In the genomic region with DNA sequence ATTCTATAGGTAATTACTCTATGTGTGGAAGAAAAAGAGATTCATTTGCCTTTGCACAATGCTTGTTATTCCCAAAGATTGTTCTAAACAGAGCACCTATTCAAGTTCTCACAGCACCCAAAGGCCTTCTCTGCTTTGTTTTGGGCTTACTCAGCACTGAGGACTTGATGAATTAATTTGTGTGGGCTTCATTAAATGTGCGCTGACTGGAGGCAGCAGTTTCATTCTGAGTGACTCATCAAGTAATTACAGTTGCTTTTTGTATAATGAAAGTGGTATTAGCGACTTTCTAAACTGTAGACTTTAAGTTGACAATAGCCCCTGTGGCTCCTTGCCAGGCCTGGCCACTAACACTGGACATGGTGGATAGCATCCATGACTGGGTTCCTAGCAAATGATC, we compare ENCODE assay signal across 24 mouse cellular contexts.
"Had no signal": no experiment of that assay in that cellular context is flagged by ENCODE, and none has a peak within 500 bp of the region (broad histone marks: within the 10 kb centered on the region; RNA-seq: fewer than 3 reads in every experiment).

No protein-coding gene starts in this region.

- DNase-seq: kidney, adult 2 months; kidney, postnatal 10 days; kidney, postnatal 36 days; layer of hippocampus, postnatal 36 days; liver; lung, adult 18-20 months; lung, postnatal 10 days; lung, postnatal 36 days; right cerebral cortex, postnatal 14 days; spleen, adult 18-20 months; thymus, adult 2 months; thymus, postnatal 14 days; thymus, postnatal 4 days had no signal

- H3K4me3 ChIP-seq: limb, embryonic 10.5 days; limb, embryonic 13.5 days; liver, embryonic 12.5 days; liver, embryonic 15.5 days; lung, embryonic 15.5 days; megakaryocyte, embryonic 14.5 days; midbrain, embryonic 10.5 days; midbrain, embryonic 13.5 days; myocyte; neural tube, embryonic 13.5 days had no signal

- ATAC-seq: liver, embryonic 12.5 days; midbrain, embryonic 13.5 days; midbrain, embryonic 16.5 days had no signal

- H3K27ac ChIP-seq: limb, embryonic 10.5 days; limb, embryonic 13.5 days; liver, embryonic 12.5 days; liver, embryonic 15.5 days; lung, embryonic 15.5 days; midbrain, embryonic 10.5 days; midbrain, embryonic 13.5 days; neural tube, embryonic 13.5 days had no signal

- H3K36me3 ChIP-seq: limb, embryonic 10.5 days; limb, embryonic 13.5 days; liver, embryonic 12.5 days; liver, embryonic 15.5 days; lung, embryonic 15.5 days; midbrain, embryonic 10.5 days; midbrain, embryonic 13.5 days; neural tube, embryonic 13.5 days had no signal

- H3K9ac ChIP-seq: limb, embryonic 13.5 days; liver, embryonic 12.5 days; liver, embryonic 15.5 days; lung, embryonic 15.5 days; midbrain, embryonic 13.5 days; neural tube, embryonic 13.5 days had no signal

- H3K9me3 ChIP-seq: limb, embryonic 10.5 days; limb, embryonic 13.5 days; liver, embryonic 12.5 days; liver, embryonic 15.5 days; lung, embryonic 15.5 days; megakaryocyte, embryonic 14.5 days; midbrain, embryonic 10.5 days; midbrain, embryonic 13.5 days; neural tube, embryonic 13.5 days had no signal

- H3K4me2 ChIP-seq: limb, embryonic 13.5 days; liver, embryonic 12.5 days; liver, embryonic 15.5 days; lung, embryonic 15.5 days; midbrain, embryonic 13.5 days; neural tube, embryonic 13.5 days had no signal

- H3K27me3 ChIP-seq: limb, embryonic 13.5 days; liver, embryonic 12.5 days; liver, embryonic 15.5 days; lung, embryonic 15.5 days; megakaryocyte, embryonic 14.5 days; midbrain, embryonic 13.5 days; neural tube, embryonic 13.5 days had no signal

- H3K4me1 ChIP-seq: limb, embryonic 13.5 days; liver, embryonic 12.5 days; liver, embryonic 15.5 days; lung, embryonic 15.5 days; megakaryocyte, embryonic 14.5 days; midbrain, embryonic 10.5 days; midbrain, embryonic 13.5 days; neural tube, embryonic 13.5 days had no signal
